Mouse (Mus musculus): ENCODE measurements around the gene Aldh3b1.

The Aldh3b1 gene

GRCm38 (mm10) chr19:3882214-3882613 is 47.4 kb downstream of the Aldh3b1 start:
- DNase-seq (ENCODE audit: low read depth, low spot score), result no peak

DNA sequence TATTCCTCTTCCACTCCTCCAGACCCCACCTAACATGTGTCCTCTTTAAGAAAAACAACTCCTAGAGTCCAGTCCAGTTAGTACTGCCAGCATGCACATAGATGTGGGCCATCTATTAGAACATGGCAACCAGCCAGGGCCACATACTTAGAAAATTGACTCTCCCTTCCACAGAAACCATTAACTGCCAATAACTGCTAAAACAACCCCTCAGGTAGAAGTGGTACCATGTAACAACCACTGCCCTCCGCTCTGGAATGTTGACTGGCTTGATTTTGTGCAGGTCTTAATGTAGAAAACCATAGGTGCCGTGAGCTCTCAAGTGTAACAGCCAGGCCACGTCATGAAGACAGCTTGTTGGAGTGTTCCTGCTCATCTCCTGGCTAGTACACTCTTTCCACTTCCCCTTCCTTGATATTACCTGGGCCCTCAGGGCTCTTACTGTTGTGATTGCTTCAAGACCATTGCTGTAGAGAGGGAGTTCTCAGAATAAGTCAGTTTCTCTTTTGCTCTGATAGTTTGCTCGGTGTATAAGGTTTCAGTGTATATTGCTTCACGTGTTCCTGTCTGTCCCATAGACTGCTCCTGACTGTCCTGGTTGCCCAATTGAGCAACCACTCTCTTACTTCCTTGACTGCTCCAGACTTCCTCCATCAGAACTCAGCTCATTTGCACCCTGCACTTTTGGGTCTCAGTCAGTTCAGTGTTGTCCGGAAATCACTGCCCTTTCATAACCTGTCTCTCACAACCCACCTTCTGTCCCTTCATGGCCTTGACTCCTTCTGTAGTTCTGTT is 49.4 kb downstream of the Aldh3b1 start:
- DNase-seq (ENCODE audit: low read depth, low spot score), result no peak

DNA sequence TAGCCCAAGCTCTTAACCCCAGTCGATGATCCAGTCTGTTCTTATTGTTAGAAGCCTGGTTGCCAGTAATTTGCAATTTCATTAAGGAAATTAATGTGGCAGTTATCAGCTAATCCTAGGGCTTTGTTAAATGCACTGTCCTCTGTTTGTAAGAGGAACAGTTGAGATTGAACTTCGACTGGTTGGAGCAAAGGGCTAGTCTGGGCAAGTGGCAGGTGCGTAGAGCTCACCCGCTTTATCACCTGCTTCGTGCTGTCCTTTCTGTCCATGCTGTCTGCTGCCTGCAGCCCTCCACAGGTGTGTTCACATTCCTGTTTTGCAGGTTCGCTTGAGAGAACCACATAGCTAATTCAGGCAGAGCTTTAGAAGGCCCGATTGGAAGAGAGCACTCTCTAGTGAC is 54.6 kb downstream of the Aldh3b1 start:
- DNase-seq (ENCODE audit: low read depth, low spot score), result no peak

GRCm38 (mm10) chr19:3872373-3872772 is 57.2 kb downstream of the Aldh3b1 start:
- no peak for DNase-seq (ENCODE audit: low read depth, low spot score)

GRCm38 (mm10) chr19:3871468-3871867 is 58.1 kb downstream of the Aldh3b1 start:
- DNase-seq (ENCODE audit: low read depth, low spot score), result no peak

DNA sequence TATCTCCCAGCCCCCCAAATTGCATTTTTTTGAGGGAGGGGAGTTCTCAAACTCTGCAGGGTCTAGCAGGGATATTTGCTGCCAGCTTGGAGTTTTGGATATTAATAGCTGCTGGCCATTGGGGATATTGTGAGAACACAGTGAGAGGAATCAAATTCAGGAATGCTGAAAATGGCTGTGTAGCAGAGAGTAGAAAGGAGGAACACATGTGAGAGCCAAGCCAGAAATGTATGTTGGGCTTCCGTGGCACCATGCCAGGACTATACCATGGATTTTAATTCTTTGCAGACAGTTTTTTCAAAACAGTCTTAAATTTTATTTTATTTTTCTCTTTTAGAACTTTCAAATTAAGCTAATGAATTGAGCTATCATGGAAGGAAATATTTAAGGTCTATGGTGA is 61.3 kb downstream of the Aldh3b1 start:
- DNase-seq (ENCODE audit: low read depth, low spot score), result no peak

DNA sequence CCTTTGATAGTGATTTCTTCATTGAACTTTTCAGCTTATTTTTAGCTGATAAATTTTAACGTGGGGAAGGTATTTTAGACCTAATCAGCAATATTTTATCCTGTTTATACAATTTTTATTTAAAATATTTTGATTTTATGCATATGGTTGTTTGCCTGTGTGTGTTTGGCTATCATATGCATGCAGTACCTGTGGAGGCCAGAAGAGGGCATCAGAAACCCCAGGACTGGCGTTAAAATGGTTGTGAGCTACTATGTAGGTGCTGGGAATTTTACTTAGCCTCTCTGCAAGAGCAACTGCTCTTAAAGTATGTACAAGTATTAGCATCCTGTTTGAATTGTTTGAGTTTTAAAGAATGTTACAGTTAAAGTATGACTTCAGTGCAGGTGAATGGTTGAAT is 64.6 kb downstream of the Aldh3b1 start:
- DNase-seq (ENCODE audit: low read depth, low spot score), result no peak

Measured in c-Kit-negative CD71-positive TER-119-positive erythroid progenitor cells, embryonic 14.5 days (primary cell).